Mouse (Mus musculus) layer of hippocampus, postnatal 14 days (tissue): ENCODE data around the gene Adgrd1. TPM values are rescaled to one million over a fixed set of nuclear protein-coding genes. Genes with fewer than 3 reads are reported as not detected.

Experiments used
- DNase-seq, 2 experiments: peaks; one replicate each; pipeline ENCODE4 v3.0.0; 2021 to 2022; ENCODE audit warnings: low spot score in 2 of 2, mixed read lengths in 1 of 2
- total RNA-seq, 2 experiments: library from RNA; stranded (reverse); gene quantifications; 2 replicates each; pipeline ENCODE4 v1.2.3; 2021

Gene Adgrd1
- total RNA-seq, 2 experiments from 2014 or later, result 0.48 to 0.51 TPM

- no peak for DNase-seq
These were observed 51.9 kb downstream of the Adgrd1 start for GRCm38 (mm10) chr5:129148485-129148884.

DNA sequence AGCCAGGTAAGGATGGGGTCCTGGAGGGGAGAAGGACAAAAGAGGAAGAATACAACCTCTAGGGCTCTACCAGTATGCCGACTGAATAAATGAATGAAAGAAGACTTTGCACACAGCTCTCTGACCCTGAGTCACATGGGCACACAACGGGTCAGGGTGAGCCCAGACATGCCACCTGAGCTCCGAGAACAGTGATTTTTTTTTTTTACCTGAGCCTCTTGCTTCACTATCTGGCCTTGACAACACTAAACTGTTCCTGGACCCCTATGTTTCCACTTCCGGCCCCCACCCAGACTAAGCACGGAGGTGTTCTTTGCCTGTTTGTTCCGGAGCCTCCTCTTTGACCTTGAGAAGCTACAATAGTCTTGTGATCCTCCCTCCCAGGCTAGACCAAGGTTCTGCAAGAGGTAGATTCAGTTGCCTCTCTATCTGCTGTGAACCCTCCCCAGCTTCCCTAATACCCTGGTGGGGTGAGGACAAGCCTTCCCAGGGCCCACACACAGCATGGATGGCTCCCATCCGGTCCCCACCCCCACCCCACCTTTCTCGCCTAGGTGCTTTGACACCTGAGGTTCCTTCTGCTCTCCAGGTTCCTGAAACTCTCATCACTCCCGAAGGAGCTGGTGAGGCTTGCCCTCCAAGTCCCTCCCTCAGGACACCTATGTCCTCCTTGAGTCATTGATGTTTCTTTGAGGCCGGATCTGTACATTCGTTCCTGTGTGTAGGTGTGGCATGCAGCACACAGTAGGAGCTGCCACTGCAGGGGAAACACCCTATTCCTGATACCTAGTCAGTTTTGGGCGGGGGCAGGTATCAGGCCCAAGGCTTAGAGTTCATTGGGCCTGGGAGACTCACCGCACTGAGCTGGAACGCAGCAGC is 58.7 kb downstream of the Adgrd1 start:
- DNase-seq, result no peak

GRCm38 (mm10) chr5:129155902-129156311 is 59.4 kb downstream of the Adgrd1 start:
- no peak for DNase-seq

GRCm38 (mm10) chr5:129161372-129162051 is 65.0 kb downstream of the Adgrd1 start:
- DNase-seq, result no peak

DNA sequence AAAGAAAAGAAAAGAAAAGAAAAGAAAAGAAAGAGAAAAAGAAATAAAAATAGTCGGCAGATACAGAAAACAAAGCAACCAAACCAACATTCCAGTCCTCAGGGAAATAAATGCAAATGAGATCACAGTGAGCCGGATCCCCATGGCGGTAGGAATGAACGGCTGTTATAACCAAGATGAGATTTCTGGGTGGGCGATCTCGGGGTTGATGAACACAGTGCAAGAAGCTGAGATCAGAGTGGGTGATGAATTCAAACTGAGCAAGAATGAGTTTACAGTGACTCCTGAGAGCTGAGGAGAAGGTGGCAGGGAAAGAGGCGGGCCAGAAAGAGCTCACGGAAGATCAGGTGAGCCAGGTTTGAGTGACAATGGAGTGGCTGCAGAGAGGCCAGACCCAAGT is 66.9 kb downstream of the Adgrd1 start:
- no peak for DNase-seq

- DNase-seq, result no peak
These were observed 67.5 kb downstream of the Adgrd1 start for GRCm38 (mm10) chr5:129164091-129164490.

DNA sequence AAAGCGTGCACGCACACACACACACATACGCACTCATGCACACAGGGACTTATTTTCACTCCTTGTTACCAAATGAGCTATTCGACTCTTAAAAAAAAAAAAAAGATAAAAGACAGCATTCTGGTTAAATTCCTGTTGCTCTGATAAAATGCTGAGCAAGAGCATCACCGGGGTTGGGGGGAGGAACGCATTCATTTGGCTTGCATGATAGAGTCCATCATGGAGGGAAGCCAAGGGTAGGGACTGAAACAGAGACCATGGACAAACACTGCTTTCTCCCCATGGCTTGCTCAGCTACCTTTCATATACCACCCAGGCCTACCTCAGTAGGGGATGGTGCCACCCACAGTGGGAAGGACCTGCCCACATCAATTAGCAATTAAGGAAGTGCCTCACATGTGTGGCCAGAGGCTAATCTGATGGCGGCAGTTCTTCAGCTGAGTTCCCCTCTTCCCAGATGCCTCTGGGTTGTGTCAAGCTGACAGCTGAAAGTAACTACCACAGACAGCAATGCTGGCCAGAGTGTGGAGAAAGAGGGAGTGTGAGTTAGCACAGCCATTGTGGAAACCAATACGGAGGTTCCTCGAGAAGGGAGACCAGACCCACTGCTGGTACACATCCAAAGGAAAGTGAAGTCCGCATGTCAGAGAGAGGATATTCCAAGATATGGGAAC is 68.5 kb downstream of the Adgrd1 start:
- no peak for DNase-seq

DNA sequence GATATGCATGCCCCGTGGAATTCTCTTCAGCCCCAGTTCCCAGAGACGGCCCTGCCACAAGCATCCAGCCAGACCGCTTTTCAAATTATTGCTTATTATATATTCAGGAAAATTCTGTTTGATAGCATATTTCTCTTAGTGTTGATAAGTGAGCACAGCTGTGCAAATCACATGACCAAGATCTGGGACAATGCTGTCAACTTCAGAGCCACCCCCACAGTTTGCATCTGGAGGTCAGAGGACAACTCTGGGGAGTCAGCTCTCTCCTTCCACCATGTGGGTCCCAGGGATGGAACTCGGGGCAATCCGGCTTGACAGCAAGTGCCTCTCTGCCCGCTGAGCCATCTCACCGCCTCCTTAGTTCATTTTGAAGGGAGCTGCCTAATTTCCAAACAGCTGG is 69.0 kb downstream of the Adgrd1 start:
- DNase-seq, result no peak

- DNase-seq, result no peak
These were observed 72.5 kb downstream of the Adgrd1 start for GRCm38 (mm10) chr5:129169090-129169489.

DNA sequence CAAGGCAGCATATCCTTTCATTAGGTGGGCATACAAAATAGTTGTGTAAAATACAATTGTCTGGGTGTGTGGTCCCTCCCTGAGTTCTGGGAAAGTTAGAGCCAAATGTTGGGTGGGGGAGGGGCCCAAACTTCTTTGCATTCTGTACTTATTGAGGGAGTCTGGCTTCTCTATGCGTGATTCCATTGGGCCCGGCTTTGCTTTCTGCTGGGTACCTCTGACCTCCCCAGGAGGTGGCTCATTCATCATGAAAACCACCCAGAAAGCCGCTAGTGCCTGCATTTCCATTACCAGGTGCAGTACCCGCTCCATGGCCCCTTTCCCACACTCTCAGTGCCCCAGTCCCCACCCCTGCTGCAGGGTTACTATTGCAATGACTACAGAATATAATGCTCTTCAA is 73.0 kb downstream of the Adgrd1 start:
- DNase-seq, result no peak

- DNase-seq, result peak in 1 of 2 experiments; percentile 14
These were observed 76.0 kb downstream of the Adgrd1 start for GRCm38 (mm10) chr5:129172533-129172932.

DNA sequence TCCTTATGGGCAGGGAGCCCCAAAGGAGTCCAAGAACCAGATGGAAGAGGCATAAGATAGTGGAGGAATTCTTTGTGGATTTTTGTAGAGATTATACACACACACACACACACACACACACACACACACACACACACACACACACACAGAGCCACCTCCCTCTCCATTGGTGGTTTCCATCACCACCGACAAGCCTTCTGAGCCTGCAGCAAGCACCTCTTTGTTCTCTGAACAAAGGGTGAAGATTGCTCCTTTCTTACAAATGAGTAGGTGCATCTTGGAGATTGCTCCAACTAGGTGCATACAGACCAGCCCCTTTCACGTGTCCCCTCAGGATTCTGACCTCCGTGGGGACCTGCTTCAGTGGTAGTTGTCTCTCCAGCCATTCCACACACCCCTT is 79.4 kb downstream of the Adgrd1 start:
- DNase-seq, result no peak

DNA sequence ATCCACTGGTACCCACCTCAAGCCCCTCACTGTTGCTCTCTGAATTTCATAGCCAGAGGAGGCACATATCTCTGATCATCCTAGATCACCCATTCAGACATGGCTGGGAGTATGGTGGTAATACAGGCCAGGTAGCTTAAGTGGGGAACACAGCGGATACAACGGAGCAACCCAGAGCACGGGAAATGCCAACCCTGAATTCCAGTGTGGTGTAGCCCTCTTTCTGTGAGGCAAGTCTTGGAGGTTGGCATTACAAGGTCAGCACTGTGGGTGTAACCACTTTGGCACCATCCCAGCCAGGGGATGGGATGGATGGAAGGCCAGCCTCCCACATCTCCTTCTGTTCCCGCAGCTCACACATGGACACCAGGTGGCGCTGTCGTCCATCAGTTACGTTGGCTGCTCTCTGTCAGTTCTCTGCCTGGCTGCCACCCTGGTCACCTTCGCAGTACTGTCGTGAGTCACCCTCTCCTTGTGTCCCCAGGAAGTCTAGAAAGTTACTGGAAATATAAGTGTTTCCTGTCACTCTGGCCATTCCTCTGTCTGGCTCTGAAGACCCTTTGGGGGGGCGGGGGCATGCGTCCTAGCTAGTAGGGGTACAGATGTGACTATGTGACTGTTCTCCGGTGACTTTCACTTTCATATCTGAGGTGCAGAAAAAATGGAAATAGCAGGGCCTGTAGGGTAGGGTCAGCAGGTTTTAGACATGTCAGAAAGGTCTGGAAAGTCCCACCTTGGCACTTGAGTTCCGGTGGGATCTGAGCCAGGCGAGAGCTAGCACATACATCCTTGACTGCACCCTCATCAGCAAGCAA is 81.4 kb downstream of the Adgrd1 start:
- DNase-seq, result peak; percentile 80 to 84

DNA sequence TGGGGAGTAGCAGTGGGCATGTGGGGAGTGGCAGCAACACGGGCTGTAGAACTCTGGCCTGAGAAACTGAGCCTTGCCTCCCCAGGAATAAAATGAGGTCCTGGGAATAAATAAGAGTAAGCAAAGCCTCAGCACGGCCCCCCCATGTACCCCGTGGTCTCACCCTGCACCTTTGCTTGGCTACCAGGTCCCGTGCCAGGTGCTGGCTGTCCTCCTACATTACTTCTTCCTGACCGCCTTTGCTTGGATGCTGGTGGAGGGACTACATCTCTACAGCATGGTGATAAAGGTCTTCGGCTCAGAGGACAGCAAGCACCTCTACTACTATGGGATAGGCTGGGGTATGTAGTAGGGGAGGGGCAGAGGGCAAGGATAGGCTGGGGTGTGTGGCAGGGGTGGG is 82.8 kb downstream of the Adgrd1 start:
- no peak for DNase-seq

DNA sequence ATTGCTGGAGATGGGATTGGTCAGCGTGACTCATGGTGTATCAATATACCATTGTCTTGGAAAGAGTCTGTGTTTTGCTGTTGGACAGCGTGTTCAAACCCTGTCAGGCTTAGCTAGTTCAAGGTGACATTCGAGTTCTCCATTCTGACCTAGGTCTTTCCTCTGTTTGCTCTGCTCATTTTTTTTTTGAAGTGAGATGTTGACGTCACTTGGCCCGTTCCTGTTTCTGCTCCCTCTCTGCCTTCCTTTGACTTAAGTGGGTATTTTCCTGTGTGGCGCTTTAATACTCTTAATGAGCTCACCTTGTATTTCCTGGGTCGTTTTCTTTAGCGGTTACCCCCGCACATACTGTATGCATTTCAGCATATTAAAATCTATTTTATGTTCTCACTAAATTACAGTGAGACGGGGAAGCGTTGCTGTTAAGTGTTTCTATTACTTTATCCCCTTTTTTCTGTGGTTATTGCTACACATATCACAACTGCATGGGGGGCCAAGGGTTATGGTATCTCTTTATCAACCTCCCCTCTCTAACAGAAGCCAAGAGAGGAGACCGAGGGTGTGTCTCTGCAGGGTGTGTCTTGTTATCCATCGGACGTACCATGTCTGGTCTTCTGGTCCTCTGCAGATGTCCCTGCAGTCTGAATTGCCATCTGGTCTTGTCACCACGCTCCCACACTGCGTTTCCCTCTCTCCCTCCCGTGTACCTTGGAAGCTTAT is 83.6 kb downstream of the Adgrd1 start:
- DNase-seq, result no peak

DNA sequence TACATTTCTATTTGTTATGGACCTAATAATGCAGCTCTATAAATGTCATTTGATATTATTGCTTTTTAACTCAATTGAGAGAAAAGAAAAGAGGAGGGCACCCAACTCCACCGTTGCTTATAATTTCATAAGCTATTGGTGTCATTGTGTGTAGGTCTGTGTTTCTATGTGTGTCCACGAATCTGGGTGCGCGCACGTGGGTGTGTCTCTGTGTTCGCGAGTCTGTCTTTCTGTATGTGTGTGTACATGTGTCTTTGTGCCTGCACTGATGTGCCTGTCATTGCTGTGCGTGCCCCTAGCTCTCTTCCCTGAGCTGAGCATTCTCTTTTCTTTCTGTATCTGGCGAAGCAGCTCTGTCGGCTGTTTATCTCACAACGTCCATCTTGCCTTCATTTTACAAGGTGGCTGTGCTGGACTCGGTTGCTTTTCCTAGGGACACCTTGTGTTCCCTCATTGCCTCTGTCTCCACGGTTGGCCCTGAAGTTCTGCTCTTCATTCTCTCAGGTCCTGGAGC is 84.2 kb downstream of the Adgrd1 start:
- DNase-seq, result no peak

GRCm38 (mm10) chr5:129181450-129181849 is 84.9 kb downstream of the Adgrd1 start:
- no peak for DNase-seq

- DNase-seq, result no peak
These were observed 86.0 kb downstream of the Adgrd1 start for GRCm38 (mm10) chr5:129182554-129182953.

DNA sequence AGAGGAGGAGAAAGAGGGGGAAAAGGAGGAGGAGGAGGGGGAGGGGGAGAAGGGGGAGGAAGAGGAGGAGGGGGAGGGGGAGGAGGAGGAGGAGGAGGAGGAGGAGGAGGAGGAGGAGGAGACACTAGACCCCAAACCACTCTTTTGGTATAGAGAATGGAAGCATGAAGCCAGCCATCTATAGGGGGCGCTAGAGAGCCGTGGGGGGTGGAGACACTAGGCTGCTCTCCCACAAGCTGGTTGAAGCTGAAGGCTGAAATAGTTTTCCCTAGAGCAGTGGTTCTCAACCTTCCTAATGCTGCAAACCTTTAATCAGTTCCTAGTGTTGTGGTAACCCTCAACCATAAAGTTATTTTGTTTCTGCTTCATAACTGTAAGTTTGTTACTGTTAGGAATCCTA is 89.7 kb downstream of the Adgrd1 start:
- DNase-seq, result no peak

DNA sequence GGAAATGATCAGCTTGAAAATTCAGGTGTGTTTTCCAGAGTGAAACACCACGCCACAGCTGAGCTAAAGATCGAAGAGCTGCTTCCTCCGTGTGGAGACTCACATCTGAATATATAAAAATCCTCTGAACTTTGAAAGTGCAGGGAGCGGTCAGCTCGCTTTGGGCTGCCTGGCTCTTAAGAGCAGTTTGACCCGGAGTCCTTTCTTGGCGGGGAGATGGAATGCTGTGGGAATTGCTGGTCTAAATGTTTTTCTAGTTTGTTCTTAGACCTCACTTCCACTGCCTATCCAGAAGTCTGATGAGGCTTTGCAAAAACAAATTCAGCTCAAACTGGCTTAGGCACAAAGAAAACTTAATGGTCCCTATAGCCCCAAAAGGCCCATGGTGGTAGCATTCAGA is 90.4 kb downstream of the Adgrd1 start:
- no peak for DNase-seq
